Mouse (Mus musculus) fat pad, adult 2 months (tissue): ENCODE results near the gene Sgk2.

Source experiments
- DNase-seq: peaks from one replicate; pipeline ENCODE4 v3.0.0-alpha.2; 2011; ENCODE audit warnings: low read depth, low spot score; ENCODE audit errors: extremely low read depth

The Sgk2 gene

GRCm38 (mm10) chr2:162987218-162987617 lies at the start of gene Sgk2:
Sgk2 (plus strand) TSS chr2:162987330.
- no peak for DNase-seq

GRCm38 (mm10) chr2:162939562-162939961 lies 47.6 kb upstream of the Sgk2 start:
- DNase-seq: no peak

- DNase-seq: no peak
Measured at GRCm38 (mm10) chr2:162943148-162943846, 43.8 kb upstream of the Sgk2 start, which contains the start of gene L3mbtl1. L3mbtl1 (plus strand) TSS chr2:162943472.

GRCm38 (mm10) chr2:162943931-162944330 lies 43.2 kb upstream of the Sgk2 start:
- no peak for DNase-seq

- no peak for DNase-seq
Measured at GRCm38 (mm10) chr2:162946964-162947363, 40.2 kb upstream of the Sgk2 start.

GRCm38 (mm10) chr2:162947736-162948135 lies 39.4 kb upstream of the Sgk2 start:
- no peak for DNase-seq

- no peak for DNase-seq
Measured at GRCm38 (mm10) chr2:162948221-162948620, 38.9 kb upstream of the Sgk2 start.

- no peak for DNase-seq
Measured at GRCm38 (mm10) chr2:162950776-162951175, 36.4 kb upstream of the Sgk2 start.

- DNase-seq: no peak
Measured at GRCm38 (mm10) chr2:162956843-162957242, 30.3 kb upstream of the Sgk2 start.

- DNase-seq: no peak
Measured at GRCm38 (mm10) chr2:162961321-162961720, 25.8 kb upstream of the Sgk2 start.

GRCm38 (mm10) chr2:162966734-162967133 lies 20.4 kb upstream of the Sgk2 start:
- no peak for DNase-seq

GRCm38 (mm10) chr2:162968357-162968756 lies 18.8 kb upstream of the Sgk2 start:
- no peak for DNase-seq

GRCm38 (mm10) chr2:162969101-162969500 lies 18.0 kb upstream of the Sgk2 start:
- DNase-seq: no peak

GRCm38 (mm10) chr2:162970896-162971295 lies 16.2 kb upstream of the Sgk2 start:
- DNase-seq: no peak

GRCm38 (mm10) chr2:162972752-162973151 lies 14.4 kb upstream of the Sgk2 start:
- no peak for DNase-seq

- no peak for DNase-seq
Measured at GRCm38 (mm10) chr2:162973206-162973605, 13.9 kb upstream of the Sgk2 start.

GRCm38 (mm10) chr2:162973637-162974036 lies 13.5 kb upstream of the Sgk2 start:
- DNase-seq: peak; percentile 30

GRCm38 (mm10) chr2:162975157-162975775 lies 11.9 kb upstream of the Sgk2 start:
- no peak for DNase-seq

- DNase-seq: no peak
Measured at GRCm38 (mm10) chr2:162976001-162976400, 11.1 kb upstream of the Sgk2 start.

- no peak for DNase-seq
Measured at GRCm38 (mm10) chr2:162984381-162984780, 2.7 kb upstream of the Sgk2 start.

- DNase-seq: no peak
Measured at GRCm38 (mm10) chr2:162985923-162986322, 1.2 kb upstream of the Sgk2 start.

GRCm38 (mm10) chr2:162986764-162987163 lies 366 bp upstream of the Sgk2 start:
- no peak for DNase-seq

GRCm38 (mm10) chr2:162988235-162988634 lies 1.1 kb downstream of the Sgk2 start:
- no peak for DNase-seq
